Mouse (Mus musculus): Measurements from ENCODE around the gene Tbc1d17.

Gene Tbc1d17

DNA sequence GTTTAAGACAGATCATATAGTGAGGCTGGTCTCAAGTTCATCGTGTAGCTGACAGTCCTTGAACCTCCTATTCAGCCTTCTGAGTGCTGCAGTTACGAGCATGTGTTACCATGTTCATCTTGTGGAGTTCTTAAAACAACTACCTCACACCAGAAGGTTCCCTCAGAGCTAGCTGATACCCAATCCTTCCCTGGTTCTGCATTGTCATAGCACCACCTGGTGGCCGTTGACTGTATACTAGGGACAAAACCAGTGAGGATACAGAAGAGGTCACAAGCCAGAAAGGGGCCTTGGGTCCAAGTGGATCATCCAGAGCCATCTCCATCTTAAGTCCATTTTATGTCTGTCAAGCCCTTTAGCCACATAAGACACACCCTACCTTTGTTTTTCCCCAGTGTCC is 24.0 kb downstream of the Tbc1d17 start:
- peak; percentile 75 to 83 for DNase-seq (ENCODE audit: low spot score in 2 of 2)

DNA sequence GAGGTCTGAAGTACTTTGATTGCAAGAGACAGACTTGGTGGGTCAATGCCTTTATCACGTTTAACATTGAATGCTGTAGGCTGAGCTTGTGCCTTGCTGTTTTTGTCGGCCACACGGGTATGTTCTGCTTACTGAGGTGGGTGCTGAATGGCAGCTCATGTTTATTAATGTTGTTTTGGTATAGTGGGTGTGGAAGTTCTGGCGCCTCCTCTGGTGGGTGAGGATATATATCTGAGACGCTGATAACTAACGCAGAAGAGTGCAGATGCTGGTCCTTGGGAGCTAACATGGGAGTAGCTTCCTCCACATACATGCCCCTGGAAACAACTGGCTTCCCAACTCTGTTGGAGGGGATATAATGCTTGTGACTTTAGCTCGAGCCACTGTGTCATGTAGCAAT is 25.5 kb downstream of the Tbc1d17 start:
- DNase-seq (ENCODE audit: low spot score in 2 of 2): no peak

DNA sequence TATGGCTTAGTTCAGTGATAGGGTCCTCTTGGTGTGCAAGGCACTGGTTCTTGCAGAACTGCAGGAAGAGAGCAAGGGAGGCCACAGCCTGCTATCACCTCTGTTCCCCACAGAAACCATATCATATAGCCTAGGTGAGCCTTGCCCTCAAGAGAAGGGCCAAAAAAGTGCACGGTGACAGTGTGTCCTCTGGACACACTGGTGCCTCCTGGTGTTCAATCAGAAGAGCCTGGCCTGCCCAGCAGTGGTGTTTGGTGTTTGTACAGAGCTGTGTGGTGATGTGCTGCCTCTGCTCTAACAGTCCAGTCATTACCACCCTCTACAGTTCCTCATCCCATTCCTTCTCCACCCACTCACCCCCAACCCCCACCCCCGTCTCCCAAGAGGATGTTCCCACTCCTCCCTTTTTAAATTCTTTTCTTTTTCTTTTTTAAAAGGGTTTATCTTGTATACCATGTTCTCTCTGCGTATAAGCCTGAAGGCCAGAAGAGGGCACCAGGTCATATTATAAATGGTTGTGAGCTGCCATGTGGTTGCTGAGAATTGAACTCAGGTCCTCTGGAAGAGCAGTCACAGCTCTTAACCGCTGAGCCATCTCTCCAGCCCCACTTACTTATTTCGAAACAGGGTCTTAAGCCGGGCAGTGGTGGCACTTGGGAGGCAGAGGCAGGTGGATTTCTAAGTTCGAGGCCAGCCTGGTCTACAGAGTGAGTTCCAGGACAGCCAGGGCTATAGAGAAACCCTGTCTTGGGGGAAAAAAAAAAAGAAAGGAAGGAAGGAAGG is 27.0 kb downstream of the Tbc1d17 start:
- DNase-seq (ENCODE audit: low spot score in 2 of 2): no peak

DNA sequence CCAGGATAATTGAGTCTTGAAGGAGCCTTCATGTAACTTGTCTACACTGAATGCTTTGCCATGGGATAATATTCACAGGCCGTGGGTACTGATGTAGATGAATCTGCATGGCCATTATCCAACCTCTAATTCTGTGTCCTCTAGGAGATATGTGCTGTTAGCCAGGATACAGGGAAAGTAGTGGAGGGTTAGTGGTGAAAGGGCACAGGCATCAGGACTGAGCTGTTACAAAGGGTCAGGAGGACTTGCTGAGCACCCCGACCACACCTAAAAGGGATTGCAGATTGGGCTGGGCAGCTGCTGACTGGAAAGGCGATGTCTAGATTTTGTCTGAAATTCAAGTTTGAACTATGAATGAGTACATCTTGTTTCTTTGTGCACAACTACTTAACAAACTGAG is 28.4 kb downstream of the Tbc1d17 start:
- DNase-seq (ENCODE audit: low spot score in 2 of 2): no peak

DNA sequence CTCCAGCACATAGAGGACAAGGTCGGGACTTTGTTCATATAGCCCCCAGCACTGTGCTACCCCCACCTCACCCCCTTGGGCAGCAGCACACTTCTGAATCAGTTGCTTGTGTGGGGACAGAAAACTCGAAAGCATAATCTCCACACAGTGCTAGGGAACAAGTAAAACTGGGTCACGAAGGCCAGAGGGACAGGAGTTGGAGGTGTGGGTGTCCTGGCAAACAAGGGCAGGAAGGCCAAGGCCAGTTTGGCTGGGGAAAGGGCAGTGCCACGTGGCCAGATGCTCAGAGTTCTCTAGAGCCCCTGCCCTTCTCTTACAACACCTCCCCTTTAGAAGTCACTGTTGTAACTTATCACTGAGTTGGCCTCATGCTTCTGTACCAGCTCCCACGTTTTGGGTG is 29.0 kb downstream of the Tbc1d17 start:
- DNase-seq (ENCODE audit: low spot score in 2 of 2): no peak

DNA sequence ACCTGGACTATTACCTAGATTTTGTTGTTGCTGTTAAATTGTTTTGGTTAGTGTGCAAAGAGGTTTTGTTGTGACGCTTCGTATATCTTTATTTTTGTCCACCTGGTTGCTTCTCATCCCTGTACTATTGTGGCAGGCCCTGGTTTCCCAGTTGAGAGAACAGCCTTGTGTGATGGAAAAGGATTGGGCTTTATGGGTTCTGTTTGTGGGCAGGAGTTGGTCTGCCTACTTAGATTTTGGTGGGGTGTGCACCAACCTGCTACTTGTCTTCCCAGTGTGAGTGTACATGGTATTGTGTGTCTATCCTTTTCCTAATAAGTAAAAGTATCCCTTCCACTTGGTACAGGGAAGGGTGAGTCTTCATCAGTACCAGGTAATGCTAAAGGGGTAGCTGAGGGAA is 29.5 kb downstream of the Tbc1d17 start:
- DNase-seq (ENCODE audit: low spot score in 2 of 2): no peak

DNA sequence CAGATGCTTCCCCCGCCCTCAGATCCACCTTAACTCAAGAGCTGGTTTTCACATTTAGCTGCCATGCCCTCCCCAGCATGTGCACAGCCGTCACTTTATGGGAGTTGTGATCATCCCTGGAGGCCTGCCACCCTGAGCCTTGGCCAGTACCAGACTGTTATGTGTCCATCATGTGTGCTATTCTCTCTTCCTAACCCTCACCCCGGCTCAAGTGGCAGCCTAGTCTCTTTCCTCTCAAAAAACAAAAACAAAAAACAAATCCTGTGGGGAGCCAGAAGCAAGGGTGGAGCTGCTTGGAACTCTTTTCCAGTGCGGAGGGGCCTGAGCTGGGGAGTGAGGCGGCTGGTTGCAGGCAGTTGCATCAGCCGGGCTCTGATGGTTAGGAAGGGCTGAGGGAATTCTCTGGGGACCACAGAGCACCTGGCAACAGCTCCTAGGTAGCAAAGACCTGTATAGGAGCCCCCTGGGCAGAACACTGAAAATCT is 30.1 kb downstream of the Tbc1d17 start:
- DNase-seq (ENCODE audit: low spot score in 2 of 2): no peak

DNA sequence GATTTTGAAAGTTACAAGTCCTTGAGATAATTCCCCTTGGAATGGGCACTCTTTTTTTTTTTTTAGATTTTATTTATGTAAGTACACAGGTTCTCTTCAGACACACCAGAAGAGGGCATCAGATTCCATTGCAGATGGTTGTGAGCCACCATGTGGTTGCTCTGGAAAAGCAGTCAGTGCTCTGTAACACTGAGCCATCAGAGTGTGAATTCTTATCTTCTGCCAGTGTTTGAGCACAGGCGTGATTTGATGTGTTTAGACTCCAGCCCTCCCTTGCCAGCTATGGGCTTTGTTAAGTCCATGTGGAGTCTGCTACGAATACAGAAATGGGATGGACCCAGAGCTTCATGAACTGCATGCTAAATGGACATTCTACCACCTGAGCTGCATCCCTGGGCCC is 30.7 kb downstream of the Tbc1d17 start:
- DNase-seq (ENCODE audit: low spot score in 2 of 2): no peak

DNA sequence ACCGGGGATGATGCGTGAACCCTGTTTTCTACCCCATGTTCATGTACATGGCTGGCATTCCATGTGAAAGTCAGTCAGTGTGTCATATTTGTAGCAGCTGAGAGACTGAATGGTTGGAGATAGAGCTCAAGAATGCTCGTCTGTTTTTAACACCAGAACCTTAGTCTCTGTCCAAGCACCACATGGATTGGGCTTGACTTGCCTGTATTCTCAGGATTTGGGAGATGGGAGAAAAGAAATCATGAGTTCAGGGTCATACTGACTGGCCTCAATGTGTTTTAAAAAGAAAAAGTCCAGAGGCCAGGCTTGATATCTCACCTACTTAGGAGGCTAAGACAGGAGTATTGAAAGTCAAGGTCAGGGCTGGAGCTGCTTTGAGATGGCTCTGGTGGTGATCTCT is 31.4 kb downstream of the Tbc1d17 start:
- DNase-seq (ENCODE audit: low spot score in 2 of 2): no peak

DNA sequence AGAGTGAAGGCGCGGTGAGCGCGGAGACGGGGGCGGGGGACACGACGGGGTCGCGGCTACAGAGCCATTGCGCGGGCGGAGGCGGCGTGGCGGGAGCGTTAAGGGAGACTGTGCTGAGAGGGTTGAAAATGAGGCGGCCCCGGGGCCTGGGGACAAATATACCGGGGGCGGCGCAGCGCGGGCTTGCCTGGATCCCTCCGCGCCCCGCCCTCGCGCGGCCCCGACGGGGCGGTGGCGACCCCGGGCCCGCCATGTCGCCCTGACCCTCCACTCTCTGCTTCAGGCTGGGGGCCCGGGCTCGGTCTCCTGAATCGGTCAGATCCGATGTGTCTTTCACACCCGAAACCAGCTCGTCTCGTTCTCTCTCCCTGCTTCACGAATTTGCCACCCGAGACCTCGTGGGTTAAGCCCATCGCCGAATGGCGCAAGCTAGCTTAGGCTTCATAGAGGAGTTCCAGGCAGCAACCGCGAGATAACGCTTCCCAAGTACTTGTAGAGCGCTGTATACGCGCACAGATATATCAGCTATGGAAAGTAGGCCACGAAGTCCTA is 32.3 kb downstream of the Tbc1d17 start, which contains the start of gene Atf5:
Gene Atf5, minus strand, starts transcription at position 189 of the 552 bp plus-strand sequence.
- DNase-seq (ENCODE audit: low spot score in 2 of 2): peak in 1 of 2 experiments; percentile 47

DNA sequence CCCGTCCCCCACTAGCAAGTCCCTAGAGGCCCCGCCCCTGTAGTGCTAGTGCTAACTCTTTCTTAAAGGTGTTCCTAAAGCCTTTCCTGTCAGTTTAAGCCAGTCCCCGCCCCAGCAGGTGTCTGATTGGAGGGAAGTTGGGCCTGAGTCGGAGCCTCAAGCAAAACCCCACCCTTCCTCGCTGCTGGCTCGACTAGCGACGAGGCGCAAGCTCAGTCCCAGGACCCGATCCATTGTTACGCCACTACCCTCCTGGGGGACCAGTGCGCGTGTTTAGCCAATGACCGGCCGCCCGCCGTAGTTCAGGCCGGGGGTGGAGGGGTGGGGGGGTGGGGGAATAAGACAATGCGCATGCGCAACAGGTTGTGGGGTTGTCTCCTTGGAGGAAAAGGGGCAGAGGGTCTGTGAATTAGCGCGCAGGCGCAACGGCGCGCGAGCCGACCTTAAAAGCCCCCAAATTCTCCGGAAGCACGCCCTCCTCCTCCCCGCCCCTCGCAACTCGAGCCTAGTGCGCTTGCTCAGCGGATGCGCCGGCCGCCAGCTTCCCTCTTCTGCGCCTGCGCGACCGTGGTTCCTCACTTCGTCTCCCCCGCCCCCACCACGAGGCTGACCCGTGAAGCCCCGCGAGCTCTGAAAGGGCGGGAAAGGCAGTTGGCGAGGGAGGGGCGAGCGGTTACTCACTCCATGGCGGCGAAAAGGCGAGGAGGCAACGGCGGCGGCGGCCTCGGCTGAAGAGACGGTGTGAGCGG is 33.0 kb downstream of the Tbc1d17 start, which contains the start of the genes Nup62 and Il4i1:
Gene Nup62, plus strand, starts transcription at position 368 of the 749 bp plus-strand sequence.
Gene Il4i1, plus strand, starts transcription at position 667 of the 749 bp plus-strand sequence.
- DNase-seq (ENCODE audit: low spot score in 2 of 2): peak; percentile 99 to 100

DNA sequence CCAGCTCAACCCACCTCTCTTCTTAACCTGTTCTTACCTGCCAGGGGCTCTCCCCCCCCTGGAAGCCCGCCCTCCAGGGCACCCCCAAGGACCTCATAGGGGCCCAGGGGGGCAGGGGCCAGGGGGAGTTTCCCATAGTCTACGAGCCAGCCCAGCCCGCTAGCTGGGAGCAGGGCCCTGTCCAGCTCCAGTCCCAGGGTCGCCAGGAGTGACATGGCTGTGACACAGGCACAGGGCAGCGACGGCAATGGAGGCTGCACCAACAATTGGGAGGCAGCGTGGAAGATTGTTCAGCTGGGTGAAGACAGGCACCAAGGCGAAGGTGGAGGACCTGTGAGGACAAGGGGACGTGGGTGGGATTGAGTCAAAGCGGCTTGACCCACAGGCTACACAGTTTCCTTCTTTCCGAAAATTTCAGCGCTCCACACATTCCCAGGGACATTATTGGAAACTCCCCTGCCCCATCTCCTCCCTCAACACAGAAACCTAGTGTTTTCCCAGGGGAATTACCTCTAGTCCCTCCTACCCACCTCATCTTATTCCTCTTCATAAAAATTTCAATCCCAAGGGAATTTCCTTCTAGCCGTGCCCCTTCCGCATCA is 33.8 kb downstream of the Tbc1d17 start:
- no peak for DNase-seq (ENCODE audit: low spot score in 2 of 2)

DNA sequence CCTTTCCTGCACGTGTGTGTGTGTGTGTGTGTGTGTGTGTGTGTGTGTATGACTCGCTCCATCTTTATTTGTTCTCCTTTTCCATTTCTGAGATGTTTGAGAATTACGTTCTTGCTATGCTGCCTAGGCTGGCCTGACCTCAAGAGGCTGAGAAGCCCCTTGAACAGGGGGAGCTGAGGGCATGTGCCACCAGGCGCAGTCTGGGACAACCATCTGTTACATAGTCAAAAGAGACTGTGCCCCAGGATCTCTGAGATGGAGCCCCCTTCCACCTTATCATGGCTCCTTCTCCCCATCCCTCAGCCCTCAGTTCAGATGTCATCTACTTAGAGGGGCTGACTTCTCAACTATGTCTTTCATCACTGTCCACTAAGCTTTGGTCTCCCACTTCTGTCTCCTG is 34.5 kb downstream of the Tbc1d17 start:
- DNase-seq (ENCODE audit: low spot score in 2 of 2): no peak

DNA sequence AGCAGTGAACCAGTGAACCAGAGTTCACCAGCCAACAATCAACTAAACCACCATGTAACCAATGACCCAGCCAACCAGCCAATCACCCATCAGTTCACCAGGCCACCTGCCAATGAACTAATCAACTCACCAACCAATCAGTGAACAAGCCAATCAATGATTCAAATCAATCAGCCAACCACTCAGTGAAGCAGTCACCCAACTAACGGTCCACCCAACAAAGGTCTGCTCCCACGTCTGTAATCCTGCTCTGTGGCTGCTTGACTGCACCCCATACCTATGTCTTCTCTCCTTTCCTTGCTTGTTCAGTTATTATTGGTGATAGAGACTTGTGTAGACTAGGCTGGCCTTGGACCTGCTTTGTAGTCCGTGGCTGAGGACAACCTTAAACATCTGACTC is 34.9 kb downstream of the Tbc1d17 start:
- no peak for DNase-seq (ENCODE audit: low spot score in 2 of 2)

DNA sequence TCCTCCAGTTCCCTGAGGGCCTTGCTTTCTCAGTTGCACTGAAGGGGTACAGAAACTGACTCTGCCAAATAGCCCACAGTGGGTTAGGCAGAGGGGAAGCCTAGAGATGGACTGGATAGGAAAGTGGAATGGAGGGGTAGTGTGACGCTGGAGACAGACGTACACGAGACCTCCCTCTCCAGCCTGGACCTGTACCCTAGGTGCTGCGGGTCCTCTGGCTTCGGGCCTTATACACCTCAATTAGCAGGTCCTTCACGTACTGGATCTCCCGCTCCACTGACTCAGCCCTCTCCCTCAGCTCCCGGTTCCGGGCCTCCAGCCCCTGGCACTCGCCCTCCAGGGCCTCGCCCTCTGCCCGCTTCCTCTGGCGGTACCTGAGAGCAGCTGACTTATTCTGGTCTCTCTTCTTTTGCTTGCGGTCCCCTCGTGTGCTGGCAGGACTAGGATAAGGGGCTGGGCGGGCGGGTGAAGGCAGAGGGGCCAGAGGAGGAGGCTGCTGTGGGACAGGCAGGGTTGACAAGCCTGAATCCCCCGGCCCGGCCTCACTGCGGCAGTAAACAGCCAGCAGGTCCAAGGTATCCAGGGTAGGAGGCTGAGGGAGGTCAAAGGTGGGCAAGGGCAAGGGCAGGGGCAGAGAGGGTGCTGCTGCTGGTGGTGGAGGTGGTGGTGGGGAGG is 36.1 kb downstream of the Tbc1d17 start:
- DNase-seq (ENCODE audit: low spot score in 2 of 2): no peak

DNA sequence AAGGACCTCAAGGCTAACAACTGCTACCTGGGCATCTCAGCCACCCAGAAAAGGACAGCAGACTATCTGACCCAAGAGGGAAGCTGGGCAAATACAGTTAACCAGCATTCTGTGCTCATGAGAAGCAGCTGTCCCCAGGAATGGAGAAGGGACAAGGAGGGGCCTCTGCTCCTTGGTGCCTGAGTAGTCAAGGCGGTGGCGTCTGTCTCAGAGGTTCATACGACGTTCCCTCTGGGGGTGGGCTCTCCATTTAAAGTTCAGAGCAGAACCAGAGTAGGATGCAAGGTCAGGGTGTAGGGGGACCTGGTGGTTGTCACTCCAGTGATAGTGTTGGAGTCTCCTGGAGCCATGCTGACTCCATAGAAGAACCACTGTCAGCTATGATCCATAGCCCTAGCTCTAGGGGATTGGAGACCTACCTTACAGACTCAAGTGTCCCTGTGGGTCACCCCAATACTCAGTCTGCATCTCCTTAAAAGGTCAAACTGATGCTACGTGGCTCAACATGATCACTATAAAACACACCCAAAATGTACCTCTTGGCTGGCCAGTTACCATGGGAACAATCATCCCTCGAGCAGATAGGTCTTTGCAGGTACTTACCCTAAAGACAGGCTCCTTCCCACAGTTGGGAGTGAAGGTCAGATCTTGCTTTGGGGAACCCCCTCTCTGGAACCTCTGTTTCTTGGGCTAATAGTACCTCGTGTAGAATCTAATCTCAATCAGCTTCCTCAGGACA is 37.9 kb downstream of the Tbc1d17 start:
- no peak for DNase-seq (ENCODE audit: low spot score in 2 of 2)

DNA sequence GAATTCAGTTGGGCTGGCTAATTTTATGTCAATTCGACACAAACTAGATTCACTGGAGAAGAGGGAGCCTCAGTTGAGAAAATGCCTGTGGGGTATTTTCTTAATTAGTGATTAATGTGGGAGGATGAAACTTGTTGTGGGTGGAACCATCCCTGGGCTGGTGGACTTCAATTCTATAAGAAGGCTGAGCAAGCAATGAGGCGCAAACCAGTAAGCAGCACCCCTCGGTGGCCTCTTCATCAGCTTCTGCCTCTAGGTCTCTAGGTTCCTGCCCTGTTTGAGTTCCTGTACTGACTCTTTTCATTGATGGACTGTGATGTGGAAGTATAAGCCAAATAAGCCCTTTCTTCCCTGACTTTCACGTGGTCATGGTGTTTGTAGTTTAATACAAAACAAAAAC is 38.5 kb downstream of the Tbc1d17 start:
- DNase-seq (ENCODE audit: low spot score in 2 of 2): no peak

DNA sequence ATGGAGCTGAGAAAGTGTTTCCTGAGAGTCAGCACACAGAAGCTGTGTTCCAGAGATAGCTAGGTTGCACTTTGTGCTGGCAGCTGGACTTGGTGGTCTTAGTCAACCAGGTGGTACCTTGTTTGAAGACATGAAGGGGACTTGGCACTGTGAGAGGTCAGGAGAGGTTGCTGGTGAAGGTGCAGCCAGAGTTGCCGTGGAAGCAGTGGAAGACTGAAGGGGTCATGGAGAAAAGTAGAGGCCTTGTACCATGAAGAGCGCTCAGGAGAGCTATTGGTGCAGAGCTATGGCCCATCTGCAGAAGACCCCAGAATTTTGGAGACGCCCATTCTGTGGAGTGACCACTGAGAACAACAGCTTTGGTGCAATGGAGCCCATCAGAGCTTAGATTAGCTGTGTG is 39.4 kb downstream of the Tbc1d17 start:
- no peak for DNase-seq (ENCODE audit: low spot score in 2 of 2)

DNA sequence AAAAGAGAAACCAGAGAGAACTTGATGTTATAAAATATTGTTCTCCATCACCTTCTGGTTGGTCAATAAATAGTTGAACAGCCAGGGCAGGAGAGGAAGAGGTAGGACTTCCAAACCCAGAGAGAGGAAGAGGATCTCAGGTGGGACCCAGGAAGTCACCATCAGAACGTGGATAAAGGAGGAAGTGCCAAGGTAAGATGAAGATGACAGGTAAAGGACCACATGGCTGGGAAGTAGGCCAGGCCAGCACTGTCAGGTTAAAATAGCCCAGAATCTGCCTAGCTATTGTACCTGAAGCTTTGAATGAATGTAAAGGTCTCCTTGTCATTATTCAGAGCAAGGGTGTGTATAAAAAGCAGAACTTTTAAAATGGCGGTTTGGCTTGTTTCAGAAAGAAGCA is 40.0 kb downstream of the Tbc1d17 start:
- no peak for DNase-seq (ENCODE audit: low spot score in 2 of 2)

DNA sequence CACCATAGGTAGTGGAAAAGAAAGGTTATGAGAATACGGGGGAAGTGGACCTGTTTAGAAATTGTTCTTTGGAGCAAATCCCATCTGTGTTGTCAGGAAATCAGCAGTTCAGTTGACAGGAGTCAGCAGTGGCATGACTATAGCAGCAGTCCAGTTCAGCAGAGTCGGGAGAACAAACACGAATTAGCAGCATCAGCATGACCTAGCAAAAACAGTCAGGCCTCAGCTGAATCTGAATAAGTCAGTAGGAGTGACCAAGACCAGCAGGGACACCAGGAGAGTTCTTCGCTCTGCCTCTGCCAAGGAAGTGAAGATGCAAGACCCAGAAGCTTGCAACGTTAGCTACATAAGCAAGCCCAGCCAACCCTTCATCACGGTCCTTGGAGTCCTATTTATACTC is 56.1 kb downstream of the Tbc1d17 start:
- no peak for DNase-seq (ENCODE audit: low spot score in 2 of 2)

DNA sequence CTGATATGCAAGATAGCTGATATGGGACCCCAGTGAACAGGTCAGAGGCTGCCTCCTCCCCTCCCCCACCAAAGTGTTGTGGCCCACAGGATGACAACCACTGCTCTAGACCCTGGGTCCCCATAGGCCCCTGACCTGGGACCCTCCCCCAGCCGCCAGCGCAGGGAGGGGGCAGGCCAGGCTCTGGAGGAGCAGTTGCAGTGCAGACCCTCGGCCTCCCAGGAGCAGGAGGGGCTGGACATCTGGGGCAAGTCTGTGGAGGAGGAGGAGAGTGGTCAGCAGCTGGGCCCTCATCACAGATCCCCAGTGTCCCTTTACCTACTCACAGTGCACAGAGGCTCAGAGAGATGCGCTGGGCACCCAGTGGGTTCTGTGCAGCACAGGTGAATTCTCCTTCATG is 58.8 kb downstream of the Tbc1d17 start:
- DNase-seq (ENCODE audit: low spot score in 2 of 2): no peak

Measured in spleen, postnatal 36 days (tissue).